Mouse (Mus musculus) neural tube, embryonic 13.5 days (tissue): ENCODE measurements around the gene Rcan2. TPM values are rescaled to one million over a fixed set of nuclear protein-coding genes. Genes with fewer than 3 reads are reported as not detected.

Source experiments
- ATAC-seq: fragments of 200-750 bp; cut with Nextera tagmentation; 2 replicates; pipeline ENCODE4 v1.8.0; 2017; ENCODE audit warnings: low read depth, mild to moderate bottlenecking, moderate TSS enrichment, moderate library complexity
- H3K27ac ChIP-seq: fragments of 300-500 bp; sonication (generic); replicated peaks from 2 replicates; pipeline ENCODE4 v1.5.1; 2015; ENCODE audit warnings: moderate library complexity, mild to moderate bottlenecking, inconsistent platforms
- H3K27me3 ChIP-seq: fragments of 300-500 bp; sonication (generic); 2 replicates; pipeline ENCODE4 v1.6.1; 2015; ENCODE audit warnings: mild to moderate bottlenecking, inconsistent platforms
- H3K36me3 ChIP-seq: fragments of 300-500 bp; sonication (generic); 2 replicates; pipeline ENCODE4 v1.6.1; 2015; ENCODE audit warnings: mild to moderate bottlenecking, inconsistent platforms
- H3K4me1 ChIP-seq: fragments of 300-500 bp; sonication (generic); replicated peaks from 2 replicates; pipeline ENCODE4 v1.6.1; 2015; ENCODE audit warnings: inconsistent platforms
- H3K4me2 ChIP-seq: fragments of 300-500 bp; sonication (generic); 2 replicates; pipeline ENCODE4 v1.6.1; 2015; ENCODE audit warnings: inconsistent platforms, mild to moderate bottlenecking, moderate library complexity
- H3K4me3 ChIP-seq: fragments of 300-500 bp; sonication (generic); 2 replicates; pipeline ENCODE4 v1.5.1; 2015; ENCODE audit warnings: mild to moderate bottlenecking, inconsistent platforms
- H3K9ac ChIP-seq: fragments of 300-500 bp; sonication (generic); 2 replicates; pipeline ENCODE4 v1.6.1; 2015; ENCODE audit warnings: moderate library complexity, mild to moderate bottlenecking, inconsistent platforms
- H3K9me3 ChIP-seq: fragments of 300-500 bp; sonication (generic); 2 replicates; pipeline ENCODE4 v1.6.1; 2016; ENCODE audit warnings: inconsistent platforms
- WGBS: fragments of 180-500 bp; shearing (Covaris S2); methylation state at CpG from one replicate; pipeline ENCODE4 v1.1.7; 2015; 5-methylcytosine and 5-hydroxymethylcytosine counted together
- polyA plus RNA-seq: library from polyadenylated mRNA; unstranded; fragments of >200 nt; fragmentation: Nextera tagmentation; extraction: Ambion mirVana; gene quantifications from 2 replicates; pipeline ENCODE4 v1.2.1, GENCODE M21; 2015

Gene Rcan2
- polyA plus RNA-seq, 1 experiment from 2014 or later = 92.6 TPM

DNA sequence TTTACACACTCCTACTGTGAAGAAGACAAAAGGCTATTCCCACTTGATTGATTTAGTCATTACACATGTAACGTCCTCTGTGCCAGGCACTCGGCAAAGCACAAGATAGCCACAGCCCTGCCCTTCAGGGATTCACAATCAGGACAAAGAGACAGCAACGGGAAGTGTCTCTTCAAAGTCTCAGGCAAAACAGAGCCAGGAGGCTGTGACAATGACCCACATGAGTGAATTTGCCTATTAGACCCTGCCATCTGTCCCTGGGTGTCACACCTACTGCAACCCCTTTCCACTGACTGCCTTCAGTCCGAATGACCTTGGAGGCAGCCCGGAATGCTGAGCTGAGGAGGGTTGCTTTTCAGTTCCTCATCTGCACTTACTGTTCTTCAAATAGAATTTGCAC is 151.1 kb downstream of the Rcan2 start:
- peak overlapping the region; percentile 55 for H3K4me2 ChIP-seq
- H3K9ac ChIP-seq = peak overlapping the region; percentile 70
- no peaks in the 10 kb centered on the region for H3K27me3 ChIP-seq
- H3K27ac ChIP-seq = peak overlapping the region; percentile 95
- H3K36me3 ChIP-seq = no peaks in the 10 kb centered on the region
- peaks cover 41% of the 10 kb centered on the region for H3K4me1 ChIP-seq
- H3K9me3 ChIP-seq = no peaks in the 10 kb centered on the region
- WGBS = 7% methylated on average over 5 of the region's 5 CpGs
- H3K4me3 ChIP-seq = peak overlapping the region; percentile 41
- peak; percentile 60 for ATAC-seq

DNA sequence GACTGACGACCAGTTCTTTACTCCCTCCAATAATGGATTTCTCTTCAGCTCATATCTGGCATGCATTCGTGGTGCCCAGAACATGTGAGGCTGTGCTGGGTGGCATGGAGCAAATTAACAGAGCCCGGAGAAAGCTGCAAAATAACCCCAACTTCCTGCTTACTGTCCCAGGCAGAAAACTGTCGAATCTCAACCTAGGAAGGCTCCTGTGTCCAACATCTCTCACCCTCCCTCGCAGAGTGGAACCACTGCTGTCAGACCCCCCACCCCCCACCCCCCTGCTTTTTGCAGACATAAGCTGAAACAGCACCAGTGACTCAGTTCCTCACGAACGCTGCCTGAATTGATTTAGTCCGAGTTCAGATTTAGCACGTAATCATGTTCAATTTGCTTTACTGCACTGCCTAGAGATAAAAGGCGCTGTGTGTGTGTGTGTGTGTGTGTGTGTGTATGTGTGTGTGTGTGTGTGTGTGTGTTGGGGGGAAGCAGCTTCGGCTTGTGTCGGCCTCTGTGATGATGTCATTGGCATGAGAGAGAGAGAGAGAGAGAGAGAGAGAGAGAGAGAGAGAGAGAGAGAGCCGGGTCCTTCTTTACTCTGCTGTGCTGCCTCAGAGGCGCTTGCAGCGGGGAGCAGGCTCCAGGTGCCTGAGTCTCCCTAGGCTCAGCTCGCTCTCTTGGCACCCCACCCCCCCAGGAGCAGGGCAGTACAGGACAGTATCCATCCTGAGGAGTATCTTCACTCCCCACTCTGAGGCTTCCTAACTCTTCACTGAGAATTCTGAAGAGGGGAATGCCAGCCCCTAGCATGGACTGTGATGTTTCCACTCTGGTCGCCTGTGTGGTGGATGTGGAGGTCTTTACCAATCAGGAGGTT is 151.7 kb downstream of the Rcan2 start:
- Histone ChIP-seq H3K9me3 (no peaks in the 10 kb centered on the region), H3K27me3 (no peaks in the 10 kb centered on the region), H3K4me3 (peak overlapping the region; percentile 41), H3K4me1 (peaks cover 40% of the 10 kb centered on the region), H3K9ac (peak overlapping the region; percentile 70), H3K27ac (peak overlapping the region; percentile 95), H3K4me2 (peak overlapping the region; percentile 55), H3K36me3 (no peaks in the 10 kb centered on the region)
- WGBS = 18% methylated on average over 17 of the region's 17 CpGs
- ATAC-seq = peak; percentile 89

DNA sequence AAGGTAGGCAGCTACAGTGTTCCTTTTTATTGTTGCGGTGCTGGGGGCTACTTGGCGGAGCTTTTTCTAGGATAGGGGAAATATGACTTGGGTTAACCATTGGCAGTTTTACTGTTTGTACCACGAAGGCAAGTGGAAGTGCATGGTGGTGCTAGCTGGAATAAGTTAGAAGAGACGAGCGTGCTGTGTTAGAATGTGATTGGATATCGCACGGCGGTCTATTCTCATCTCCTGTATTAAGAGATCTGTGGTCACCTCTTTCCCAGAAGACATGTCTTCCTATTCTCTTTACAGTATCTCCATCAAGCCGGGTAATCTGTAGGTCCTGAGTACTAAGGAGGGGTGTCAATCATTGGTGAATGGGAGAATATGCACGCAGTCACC is 152.4 kb downstream of the Rcan2 start:
- Histone ChIP-seq H3K4me2 (peak overlapping the region; percentile 55), H3K4me1 (peaks cover 40% of the 10 kb centered on the region), H3K4me3 (peak overlapping the region; percentile 41), H3K9ac (peak overlapping the region; percentile 70), H3K9me3 (no peaks in the 10 kb centered on the region), H3K36me3 (no peaks in the 10 kb centered on the region), H3K27ac (peak overlapping the region; percentile 95), H3K27me3 (no peaks in the 10 kb centered on the region)
- ATAC-seq = peak; percentile 19; the same call in 1 of the 2 replicates
- 65% methylated on average over 10 of the region's 10 CpGs for WGBS

DNA sequence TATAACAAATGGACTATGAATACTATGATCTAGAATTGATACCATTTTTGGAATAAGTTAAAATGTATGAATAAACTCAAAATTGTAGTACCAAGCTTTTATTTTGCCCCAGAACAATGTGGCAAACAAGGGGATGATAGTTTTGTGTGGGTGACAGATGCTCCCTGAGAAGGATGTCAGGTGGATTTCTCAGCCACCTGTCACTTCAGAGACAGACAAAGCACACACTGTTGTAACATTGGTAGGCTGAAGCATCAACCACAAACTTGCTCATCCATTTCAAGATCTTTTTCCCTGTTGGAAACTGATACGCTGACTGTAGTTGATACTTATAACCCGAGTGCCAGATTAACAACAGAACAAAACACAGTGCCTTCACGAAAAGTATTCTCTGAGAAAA is 158.6 kb downstream of the Rcan2 start:
- no peaks in the 10 kb centered on the region for H3K36me3 ChIP-seq
- H3K9me3 ChIP-seq = no peaks in the 10 kb centered on the region
- H3K4me3 ChIP-seq = no peak overlapping the region
- ATAC-seq = no peak
- 88% methylated on average over 3 of the region's 3 CpGs for WGBS
- no peak overlapping the region for H3K27ac ChIP-seq
- no peaks in the 10 kb centered on the region for H3K27me3 ChIP-seq
- H3K9ac ChIP-seq = no peak overlapping the region
- H3K4me1 ChIP-seq = peaks cover 11% of the 10 kb centered on the region
- H3K4me2 ChIP-seq = no peak overlapping the region

DNA sequence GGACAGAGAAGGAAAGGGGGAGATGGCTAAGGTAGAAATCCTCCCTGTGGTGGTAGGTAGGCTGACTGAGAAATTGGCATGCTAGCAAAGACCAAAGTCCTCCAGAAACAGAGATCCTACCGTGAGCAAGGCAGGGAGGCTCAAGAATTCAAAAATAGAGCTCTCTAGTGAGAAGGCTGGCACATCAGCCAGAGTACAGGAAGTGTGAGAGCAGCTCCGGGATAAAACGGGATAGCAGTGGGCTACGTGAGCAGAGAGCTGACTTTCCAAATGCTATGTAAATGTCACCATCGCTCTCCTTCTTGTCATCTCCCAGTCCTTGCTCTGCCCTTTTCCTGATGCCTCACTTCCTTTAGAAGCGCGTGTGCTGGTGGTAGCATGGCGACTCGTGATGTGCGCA is 168.8 kb downstream of the Rcan2 start:
- Histone ChIP-seq H3K9ac (no peak overlapping the region), H3K27me3 (no peaks in the 10 kb centered on the region), H3K9me3 (no peaks in the 10 kb centered on the region), H3K4me1 (no peaks in the 10 kb centered on the region), H3K27ac (no peak overlapping the region), H3K4me2 (no peak overlapping the region), H3K4me3 (no peak overlapping the region), H3K36me3 (no peaks in the 10 kb centered on the region)
- ATAC-seq = no peak
- WGBS = 92% methylated on average over 10 of the region's 10 CpGs

DNA sequence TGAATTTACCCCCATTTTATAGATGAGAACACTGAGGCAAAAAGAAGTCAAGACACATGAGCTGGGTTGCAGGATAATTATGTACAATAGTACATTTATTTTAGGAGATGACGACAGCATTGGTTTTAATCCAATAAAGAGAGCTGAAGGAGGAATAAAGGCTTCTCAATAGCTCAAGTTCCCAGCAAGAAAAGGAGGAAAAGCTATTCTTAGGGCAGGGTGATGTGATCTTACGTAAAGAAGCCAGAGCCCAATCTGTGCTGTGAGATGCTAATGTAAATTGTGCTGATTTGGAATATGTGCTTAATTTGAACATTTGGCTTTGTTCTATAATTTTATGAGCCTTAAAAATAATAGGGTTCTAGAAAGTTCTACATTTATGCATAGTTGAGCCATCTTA is 176.4 kb downstream of the Rcan2 start:
- Histone ChIP-seq H3K4me1 (peaks cover 9% of the 10 kb centered on the region), H3K4me3 (no peak overlapping the region), H3K27me3 (no peaks in the 10 kb centered on the region), H3K36me3 (no peaks in the 10 kb centered on the region), H3K9ac (no peak overlapping the region), H3K27ac (no peak overlapping the region), H3K4me2 (no peak overlapping the region), H3K9me3 (no peaks in the 10 kb centered on the region)
- ATAC-seq = no peak
- WGBS = 96% methylated on average over 2 of the region's 2 CpGs

DNA sequence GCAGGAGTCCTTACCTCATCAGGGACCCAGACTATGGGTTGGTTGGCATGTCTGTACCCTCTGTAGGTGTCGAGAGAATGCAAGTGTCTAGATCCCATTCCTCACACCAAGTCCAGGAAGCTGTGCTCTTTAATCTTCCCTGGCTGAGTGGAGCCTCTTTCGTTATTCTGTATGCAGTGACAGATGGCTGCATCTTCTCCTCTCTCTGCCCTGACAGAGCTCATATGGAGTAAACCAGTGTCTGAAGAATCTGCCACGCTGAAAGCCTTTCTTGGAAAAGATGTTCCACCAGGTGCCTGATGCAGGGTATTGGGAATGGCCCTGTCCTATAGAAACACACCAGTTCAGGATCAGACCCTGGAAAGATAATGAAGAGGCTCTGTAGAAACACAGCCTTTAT is 178.8 kb downstream of the Rcan2 start:
- H3K9me3 ChIP-seq = no peaks in the 10 kb centered on the region
- no peak for ATAC-seq
- whole genome bisulfite sequencing = 79% methylated on average over 3 of the region's 3 CpGs
- H3K4me2 ChIP-seq = no peak overlapping the region
- H3K27me3 ChIP-seq = no peaks in the 10 kb centered on the region
- H3K4me3 ChIP-seq = no peak overlapping the region
- no peaks in the 10 kb centered on the region for H3K36me3 ChIP-seq
- no peak overlapping the region for H3K9ac ChIP-seq
- H3K27ac ChIP-seq = no peak overlapping the region
- H3K4me1 ChIP-seq = peaks cover 9% of the 10 kb centered on the region

DNA sequence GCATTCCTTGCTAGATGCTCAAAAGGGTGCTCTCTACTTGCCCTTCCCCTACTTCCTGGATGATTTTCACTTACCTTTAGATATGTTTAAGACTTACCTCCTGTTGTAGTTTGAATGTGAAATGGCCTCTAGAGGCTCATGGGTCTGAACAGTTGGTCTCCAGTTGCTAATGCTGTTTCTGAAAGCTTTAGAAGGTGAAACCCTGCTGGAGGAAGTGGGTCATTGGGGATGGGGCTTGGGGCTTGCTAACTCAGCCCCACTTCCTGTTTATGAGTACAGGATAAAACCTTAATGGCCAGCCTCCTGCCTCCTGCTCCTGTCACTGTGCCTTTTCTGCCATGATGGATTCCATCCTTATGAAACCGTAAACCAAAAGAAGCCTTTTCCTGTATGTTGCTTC is 181.4 kb downstream of the Rcan2 start:
- no peak overlapping the region for H3K4me2 ChIP-seq
- no peak for ATAC-seq
- WGBS = 86% methylated on average over 1 of the region's 1 CpGs

DNA sequence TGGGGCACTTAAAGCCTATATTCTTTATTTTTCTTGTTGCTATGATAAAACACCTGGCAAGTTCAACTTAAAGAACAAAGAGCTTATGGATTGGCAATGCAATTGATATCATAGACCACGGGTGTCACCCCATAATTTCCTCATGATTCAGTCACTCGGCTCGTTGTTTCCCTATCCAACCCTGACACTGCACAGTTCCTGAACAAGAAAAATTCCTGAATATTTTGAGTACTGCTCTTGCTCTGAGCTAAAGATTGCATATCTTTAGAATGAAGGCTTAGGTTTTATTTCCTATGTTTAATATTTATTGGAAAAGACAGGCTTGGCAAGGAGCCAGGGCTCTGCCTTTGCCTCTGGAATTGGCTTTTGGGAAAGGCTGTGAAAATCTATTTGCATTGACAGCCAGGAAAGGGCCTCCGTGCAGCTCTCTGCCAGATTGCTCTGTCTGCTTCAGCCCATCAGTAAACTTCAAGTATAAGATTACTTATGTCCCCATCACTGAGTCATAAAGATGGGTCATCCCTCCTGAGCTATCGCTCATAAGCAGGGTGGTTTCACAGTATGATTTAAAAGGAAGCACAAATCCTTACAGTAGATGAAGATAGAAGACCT is 188.3 kb downstream of the Rcan2 start:
- H3K9me3 ChIP-seq = no peaks in the 10 kb centered on the region
- no peak overlapping the region for H3K9ac ChIP-seq
- H3K27ac ChIP-seq = peak overlapping the region; percentile 57; the same call in 1 of the 2 replicates
- no peak overlapping the region for H3K4me2 ChIP-seq
- peaks cover 41% of the 10 kb centered on the region for H3K4me1 ChIP-seq
- no peaks in the 10 kb centered on the region for H3K27me3 ChIP-seq
- WGBS = 44% methylated on average over 5 of the region's 5 CpGs
- no peak overlapping the region for H3K4me3 ChIP-seq
- peak; percentile 52; the same call in 1 of the 2 replicates for ATAC-seq
- H3K36me3 ChIP-seq = no peaks in the 10 kb centered on the region

More for the DNA sequence above, 181.4 kb downstream of the Rcan2 start:
- Histone ChIP-seq H3K4me1 (peaks cover 9% of the 10 kb centered on the region), H3K9ac (no peak overlapping the region), H3K27ac (no peak overlapping the region), H3K4me3 (no peak overlapping the region), H3K27me3 (no peaks in the 10 kb centered on the region), H3K36me3 (no peaks in the 10 kb centered on the region), H3K9me3 (no peaks in the 10 kb centered on the region)

DNA sequence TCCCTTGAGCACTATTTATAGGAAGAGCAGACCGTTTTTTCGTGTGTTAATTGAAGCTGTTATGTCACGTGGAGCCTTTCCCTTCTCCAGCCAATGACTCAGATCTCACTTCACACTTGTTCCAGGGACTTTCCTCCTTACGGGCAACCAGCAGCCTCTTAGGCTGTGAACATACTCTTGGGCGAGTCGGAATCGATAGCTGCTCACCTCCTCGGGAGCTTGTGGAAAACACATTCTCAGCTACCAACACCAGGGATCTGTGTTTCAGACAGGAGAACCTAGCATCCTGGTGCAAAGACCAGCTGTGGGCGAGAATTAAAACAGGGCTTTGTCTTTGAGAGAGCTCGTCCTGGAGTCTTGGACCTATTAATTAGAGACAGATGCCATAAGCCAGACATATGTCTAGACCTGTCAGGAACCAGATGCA is 189.8 kb downstream of the Rcan2 start:
- H3K4me1 ChIP-seq = peaks cover 41% of the 10 kb centered on the region
- H3K9me3 ChIP-seq = no peaks in the 10 kb centered on the region
- H3K27me3 ChIP-seq = no peaks in the 10 kb centered on the region
- H3K4me2 ChIP-seq = no peak overlapping the region; the same call in 1 of the 2 replicates
- H3K9ac ChIP-seq = no peak overlapping the region
- 41% methylated on average over 10 of the region's 10 CpGs for WGBS
- ATAC-seq = peak; percentile 73
- H3K36me3 ChIP-seq = no peaks in the 10 kb centered on the region
- H3K4me3 ChIP-seq = no peak overlapping the region
- H3K27ac ChIP-seq = peak overlapping the region; percentile 49; the same call in 1 of the 2 replicates

DNA sequence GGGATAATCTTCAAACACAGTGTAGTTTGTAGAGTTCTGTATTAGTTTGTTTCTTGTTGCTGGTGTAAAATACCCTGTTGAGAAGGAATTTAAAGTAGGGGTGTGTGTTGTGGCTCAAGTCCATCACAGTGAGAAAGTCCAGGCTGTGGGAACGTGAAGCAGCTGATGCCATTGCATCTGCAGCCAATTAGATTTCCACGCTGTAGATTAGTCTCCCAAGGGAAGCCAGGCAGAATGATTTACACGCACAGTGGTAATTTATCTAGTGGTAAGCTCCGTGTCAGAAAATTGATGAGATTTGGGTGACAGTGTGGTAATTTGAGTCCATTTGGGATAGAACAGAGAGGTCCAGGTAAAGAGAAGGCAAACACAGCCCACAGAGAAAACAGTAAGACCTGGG is 192.9 kb downstream of the Rcan2 start:
- Histone ChIP-seq H3K9me3 (no peaks in the 10 kb centered on the region), H3K4me3 (no peak overlapping the region), H3K4me1 (peaks cover 41% of the 10 kb centered on the region), H3K36me3 (no peaks in the 10 kb centered on the region), H3K27ac (no peak overlapping the region), H3K27me3 (no peaks in the 10 kb centered on the region), H3K9ac (no peak overlapping the region), H3K4me2 (no peak overlapping the region)
- no peak for ATAC-seq
- 21% methylated on average over 4 of the region's 4 CpGs for WGBS

DNA sequence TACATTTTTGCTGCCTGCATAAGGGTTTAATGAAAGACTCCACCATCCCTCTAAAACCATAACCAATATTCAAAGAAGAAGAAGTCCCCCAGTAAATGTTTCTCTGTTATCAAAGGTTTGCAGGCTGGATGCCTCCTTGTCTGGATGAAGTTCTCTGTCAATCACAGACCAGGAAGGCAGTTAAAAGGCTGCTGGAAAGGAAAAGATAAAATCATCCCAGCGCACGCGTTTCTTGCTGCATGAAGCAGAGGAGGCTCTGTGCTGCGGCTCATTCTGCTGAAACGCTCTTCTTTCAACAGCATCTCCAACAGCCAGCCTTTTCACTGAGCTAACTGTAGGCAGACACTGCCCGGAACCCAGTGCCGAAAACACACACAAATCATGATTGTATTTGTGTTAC is 196.4 kb downstream of the Rcan2 start:
- H3K9me3 ChIP-seq = no peaks in the 10 kb centered on the region
- no peak overlapping the region for H3K4me3 ChIP-seq
- no peak overlapping the region for H3K9ac ChIP-seq
- ATAC-seq = no peak
- H3K4me1 ChIP-seq = peaks cover 11% of the 10 kb centered on the region
- H3K36me3 ChIP-seq = no peaks in the 10 kb centered on the region
- WGBS = 89% methylated on average over 7 of the region's 7 CpGs
- no peaks in the 10 kb centered on the region for H3K27me3 ChIP-seq
- H3K4me2 ChIP-seq = no peak overlapping the region
- no peak overlapping the region for H3K27ac ChIP-seq
